Mouse (Mus musculus) megakaryocyte-erythroid progenitor cell, adult 5 weeks (primary cell): ENCODE results near the gene Echdc1. TPM values are rescaled to one million over a fixed set of nuclear protein-coding genes. Genes with fewer than 3 reads are reported as not detected.

Experiments
- polyA plus RNA-seq: library from polyadenylated mRNA; stranded (reverse); fragments of >175 nt; gene quantifications from 2 replicates; pipeline ENCODE4 v1.2.3, GENCODE M21; 2012

Echdc1 gene
- polyA plus RNA-seq, result 1.3 and 1.8 TPM in 2 replicates

DNA sequence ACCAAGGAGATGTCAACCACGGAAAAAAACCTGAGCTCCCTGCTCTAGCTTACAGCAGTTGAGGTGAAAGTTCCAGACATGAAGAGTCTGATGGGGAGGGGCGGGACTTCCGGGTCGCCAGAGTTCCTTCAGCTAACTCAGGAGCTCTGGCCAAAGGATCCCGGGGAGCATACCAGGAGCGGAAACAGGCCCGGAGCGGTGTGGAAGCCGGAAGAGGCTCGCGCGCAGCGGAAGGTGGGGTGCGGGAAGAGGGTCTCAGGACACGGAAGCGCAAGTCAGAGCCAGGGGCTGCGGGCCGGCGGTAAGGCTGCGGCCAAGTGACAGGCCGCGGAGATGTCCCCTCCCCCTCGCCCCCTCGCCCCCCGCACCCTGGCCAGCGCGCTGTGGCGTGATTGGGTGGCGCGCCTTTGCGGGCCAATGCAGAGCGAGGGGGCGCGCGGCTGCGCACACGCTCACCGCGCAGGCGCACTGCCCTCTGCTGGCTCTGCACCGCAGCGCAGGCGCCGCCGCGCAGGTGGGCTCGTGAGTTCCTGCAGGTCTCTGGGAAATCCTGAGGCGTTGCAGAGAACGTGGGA lies at the start of gene Echdc1:
Gene Echdc1 (plus strand): TSS at position 103 of the 575 bp plus-strand sequence.

GRCm38 (mm10) chr10:29362197-29362900 lies 49.4 kb downstream of the Echdc1 start, which contains the start of gene Rnf146:
TSS of gene Rnf146 (minus strand) at chr10:29362442.

Other genes with a start within 250 kb of the Echdc1 start
- gene Soga3, start 169.3 kb upstream of the Echdc1 start, polyA plus RNA-seq, result not detected in 2 replicates
- not detected in 2 replicates for gene Gm49353, start 114.2 kb upstream of the Echdc1 start, polyA plus RNA-seq
- not detected in 2 replicates for gene 9330159F19Rik, start 101.6 kb upstream of the Echdc1 start, polyA plus RNA-seq
- gene Rnf146, start 49.3 kb downstream of the Echdc1 start, polyA plus RNA-seq, result 10.5 and 11.8 TPM in 2 replicates
- gene Rspo3, start 222.7 kb downstream of the Echdc1 start, polyA plus RNA-seq, result not detected in 2 replicates